Mouse (Mus musculus) fibroblast of lung, adult 2 months (primary cell): ENCODE data around the gene Ly6g5b.

Source experiments
- DNase-seq: peaks from one replicate; pipeline ENCODE4 v3.0.0-alpha.2; 2011; ENCODE audit warnings: low read depth

Ly6g5b gene

DNA sequence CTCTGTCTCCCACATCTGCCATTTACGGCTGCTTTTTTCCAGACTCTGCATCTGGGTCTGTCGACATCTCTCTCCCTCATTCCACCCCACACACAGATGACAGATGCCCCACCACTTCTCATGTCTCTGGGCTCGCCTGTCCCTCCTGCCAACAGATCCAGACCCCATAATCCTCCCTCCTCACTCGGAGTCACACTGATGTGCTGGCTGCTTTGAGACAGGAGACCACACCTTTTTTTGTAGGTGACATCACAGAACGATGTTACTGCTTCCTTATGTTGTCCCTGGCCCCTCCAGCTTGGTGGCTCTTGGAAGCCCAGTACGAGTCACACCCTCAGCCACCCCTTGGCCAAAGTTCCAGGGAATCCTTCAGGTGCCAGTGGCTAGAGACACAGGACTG lies 35.0 kb downstream of the Ly6g5b start:
- no peak for DNase-seq

DNA sequence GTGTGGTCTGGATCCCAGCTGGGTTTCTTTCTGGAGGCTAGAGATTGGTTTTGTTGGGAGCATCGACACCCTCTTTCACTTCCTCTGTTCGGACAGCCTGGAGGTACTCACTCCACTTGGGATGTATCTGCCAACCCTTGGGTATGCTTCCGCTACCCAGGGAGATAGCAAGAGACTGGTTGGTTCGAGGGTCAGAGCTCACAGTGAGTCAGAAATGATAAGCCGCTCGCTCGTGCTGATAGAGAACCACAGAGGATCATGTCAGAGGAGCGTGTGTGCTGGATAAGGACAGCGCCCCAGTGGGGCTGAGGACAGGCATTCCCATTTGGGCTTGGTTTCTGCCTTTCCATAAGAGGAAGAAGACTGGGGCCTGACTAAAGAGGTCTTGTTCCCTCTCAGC lies 35.5 kb downstream of the Ly6g5b start:
- DNase-seq, result no peak

DNA sequence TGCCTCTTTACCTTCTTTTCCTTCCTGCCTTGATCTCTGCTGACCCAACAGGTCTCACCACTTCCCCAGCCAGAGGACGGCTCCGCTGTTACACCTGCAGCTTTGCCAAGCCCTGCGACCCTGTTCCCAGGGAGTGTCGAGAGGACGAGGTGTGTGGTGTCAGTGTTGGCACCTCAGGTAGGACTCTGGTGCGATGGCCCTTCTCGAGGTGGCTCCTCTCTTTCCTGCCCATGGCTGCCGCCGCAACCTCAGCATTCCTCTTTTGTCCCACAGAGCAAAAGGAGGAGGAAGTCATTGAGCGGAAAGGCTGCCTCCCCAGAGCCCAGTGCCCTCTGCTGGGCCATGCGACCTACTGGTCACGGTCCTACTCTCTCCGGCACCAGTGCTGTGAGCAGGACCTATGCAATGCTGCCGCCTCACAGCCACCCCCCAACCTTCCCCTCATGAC lies 37.4 kb downstream of the Ly6g5b start, which contains the start of gene Ly6g6d:
Gene Ly6g6d, minus strand, starts transcription at position 280 of the 448 bp plus-strand sequence.
- no peak for DNase-seq

DNA sequence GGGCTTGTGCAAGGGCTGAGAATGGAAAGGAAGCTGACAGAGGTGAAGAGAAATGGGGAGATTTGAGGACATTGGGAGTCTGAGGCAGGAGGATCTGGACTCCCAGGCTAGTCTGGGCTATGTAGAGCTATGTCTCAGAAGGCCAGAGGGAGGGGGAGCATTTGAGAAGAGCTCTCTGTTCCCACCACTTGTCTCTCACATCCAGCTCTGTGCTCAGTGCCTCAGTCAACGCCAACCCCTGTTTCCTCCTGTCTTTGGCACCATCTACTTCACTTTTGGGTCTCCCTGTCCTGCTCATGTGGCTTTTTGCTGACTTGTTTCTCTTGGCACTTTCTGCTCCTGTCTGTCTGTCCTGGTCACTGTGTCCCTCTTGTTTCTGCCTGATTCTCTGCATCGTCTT lies 37.9 kb downstream of the Ly6g5b start:
- no peak for DNase-seq

DNA sequence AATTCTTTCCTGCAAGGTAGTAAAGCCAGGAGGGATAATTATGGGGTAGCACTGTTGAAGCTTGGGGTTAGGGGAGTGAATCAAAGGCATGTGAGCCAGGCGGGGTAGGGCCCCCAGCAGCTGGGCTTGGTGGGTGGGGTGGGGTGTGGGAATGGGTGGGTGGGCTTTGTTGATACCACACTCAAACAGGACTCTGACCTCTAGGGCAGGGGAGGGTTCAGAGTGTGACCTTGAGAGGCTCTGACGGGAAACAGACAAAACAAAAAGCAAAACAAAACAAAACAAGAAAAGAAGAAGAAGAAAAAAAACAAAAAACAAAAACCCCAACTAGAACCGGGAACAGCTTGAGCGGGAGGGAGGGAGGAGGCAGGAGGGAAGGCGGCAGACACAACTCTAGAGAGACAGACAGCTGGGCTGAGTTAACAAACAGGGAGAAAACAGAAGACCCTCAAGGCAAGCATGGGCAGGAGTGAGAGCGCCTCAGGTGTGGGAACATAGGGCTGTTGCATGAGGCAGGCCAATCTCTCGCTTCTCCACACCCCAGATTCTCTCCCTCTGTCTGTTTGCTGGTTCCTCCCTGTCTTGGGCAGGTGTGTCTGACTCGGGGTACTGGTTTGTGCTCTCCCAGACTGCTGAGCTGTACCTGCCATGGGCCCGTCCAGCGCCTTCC lies 38.6 kb downstream of the Ly6g5b start, which contains the start of gene Ly6g6e:
Gene Ly6g6e, plus strand, starts transcription at position 396 of the 670 bp plus-strand sequence.
- no peak for DNase-seq

DNA sequence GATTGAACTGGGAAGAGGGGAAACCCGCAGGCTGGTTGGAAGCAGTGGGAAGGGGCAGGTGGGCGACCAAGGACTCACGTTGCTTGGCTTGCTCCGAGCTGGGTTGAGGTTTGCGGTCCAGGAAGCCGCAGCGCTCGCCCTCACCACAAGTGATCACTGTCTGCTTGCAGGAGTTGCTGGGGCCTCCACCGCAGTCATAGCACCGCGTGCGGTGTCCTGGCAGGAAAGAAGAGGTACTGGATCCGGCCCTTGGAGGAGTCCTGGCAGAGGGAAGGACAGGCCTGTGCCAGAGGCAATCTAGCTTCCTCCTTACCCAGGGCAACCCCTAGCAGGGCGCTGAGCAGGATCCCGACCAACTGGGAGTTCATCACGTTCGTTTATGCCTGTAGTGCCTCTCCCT lies 41.1 kb downstream of the Ly6g5b start:
- no peak for DNase-seq

DNA sequence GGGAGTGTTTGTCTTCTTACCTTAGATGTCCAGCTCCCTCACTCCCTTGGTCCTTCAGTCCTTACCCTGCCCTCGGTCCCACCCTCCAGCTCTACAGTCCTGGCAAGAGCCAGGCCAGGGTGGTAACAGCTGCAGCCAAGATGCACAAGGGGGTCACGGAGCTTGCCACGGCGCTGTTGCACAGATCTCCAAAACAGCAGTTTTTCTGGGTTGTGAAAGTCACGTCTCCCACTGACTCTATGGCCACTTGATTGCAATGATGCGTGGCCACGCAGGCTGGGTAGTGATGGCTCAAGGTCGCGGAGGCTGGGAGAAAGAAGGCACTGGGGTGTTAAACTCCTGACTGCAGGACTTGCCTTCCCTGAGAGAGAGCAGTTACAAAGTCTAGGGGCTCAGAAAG lies 43.8 kb downstream of the Ly6g5b start:
- DNase-seq, result no peak

DNA sequence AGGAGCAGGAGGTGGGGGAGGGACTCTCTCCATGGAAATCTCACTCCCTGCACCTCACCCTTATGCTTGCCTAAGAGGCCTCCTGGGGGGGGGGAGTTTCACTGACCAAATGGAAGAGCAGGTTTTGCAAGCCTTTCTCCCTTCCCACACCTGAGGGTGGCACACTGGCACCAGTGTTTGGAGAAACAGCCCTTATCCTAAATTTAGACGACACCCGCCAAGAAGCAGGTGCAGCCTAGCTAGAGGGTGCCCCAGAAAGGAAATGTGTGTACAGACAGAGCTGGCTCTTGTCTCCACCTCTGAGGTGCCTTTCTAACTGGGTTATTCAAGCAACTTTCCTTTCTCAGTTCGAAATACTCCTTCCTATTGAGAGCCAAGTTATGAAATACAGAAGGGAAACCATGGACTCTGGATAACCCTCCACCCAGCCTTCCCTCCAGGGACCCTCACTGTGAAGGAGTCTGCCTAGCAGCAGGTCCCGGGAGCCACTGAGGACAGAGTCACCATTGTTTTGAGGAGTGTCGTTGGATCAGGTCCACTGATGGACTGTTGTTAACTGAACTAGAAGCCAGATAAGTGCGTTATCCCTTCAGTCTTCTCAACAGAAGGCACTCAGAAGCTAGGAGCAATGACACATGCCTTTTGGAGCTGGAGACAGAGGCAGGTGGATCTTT lies 44.5 kb downstream of the Ly6g5b start:
- no peak for DNase-seq

DNA sequence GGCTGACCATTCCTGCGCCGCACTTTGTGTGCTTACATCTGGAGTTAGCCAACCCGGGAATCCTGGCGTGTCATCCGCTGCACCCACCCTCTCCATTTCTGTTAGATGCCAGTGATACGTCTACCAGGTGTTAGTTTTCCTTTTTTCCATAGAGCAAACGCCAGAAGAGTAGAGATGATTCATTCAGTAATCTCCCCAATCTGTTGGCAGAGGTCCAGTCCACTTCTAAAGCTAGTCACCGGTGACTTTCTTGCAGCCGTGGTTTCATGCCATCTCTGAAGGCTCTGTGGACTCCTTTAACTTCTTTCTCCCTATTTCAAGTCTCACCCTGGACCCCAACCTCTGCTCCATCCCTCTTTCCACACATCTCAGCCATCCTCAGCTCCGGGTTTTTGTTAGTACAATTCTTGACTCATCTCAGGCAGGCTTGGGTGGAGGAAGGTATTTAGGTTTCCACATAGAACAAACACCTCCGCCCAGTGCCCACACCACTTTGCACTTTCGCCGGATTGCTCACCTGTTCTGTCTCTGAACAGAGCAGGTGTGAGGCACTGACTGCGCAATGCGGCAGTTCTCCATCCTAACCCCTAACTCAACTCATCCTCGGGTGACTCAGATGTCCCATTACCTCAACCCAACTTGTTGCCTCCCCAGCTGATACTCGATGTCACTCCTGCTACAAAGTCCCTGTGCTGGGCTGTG lies 46.9 kb downstream of the Ly6g5b start:
- no peak for DNase-seq

DNA sequence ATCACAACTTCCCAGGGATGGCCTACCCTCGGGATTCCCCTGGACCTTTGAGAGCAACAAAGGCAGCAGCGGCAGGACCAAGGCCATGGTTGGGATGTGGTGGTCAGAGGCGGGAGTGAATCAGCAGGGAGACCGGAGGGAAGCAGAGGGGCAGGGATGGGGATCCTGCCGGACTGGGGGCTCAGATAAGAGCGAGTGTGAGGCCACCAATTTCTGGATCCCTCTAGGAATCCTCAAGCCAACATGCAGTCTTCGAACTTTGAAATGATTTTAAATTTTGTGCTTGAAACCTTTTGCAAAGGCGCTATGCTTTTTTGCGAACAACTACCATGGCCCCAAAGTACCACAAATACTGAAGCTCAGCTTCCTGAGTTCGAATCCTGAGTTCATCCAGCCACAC lies 49.1 kb downstream of the Ly6g5b start, which contains the start of gene Mpig6b:
Gene Mpig6b, minus strand, starts transcription at position 101 of the 400 bp plus-strand sequence.
- DNase-seq, result no peak

DNA sequence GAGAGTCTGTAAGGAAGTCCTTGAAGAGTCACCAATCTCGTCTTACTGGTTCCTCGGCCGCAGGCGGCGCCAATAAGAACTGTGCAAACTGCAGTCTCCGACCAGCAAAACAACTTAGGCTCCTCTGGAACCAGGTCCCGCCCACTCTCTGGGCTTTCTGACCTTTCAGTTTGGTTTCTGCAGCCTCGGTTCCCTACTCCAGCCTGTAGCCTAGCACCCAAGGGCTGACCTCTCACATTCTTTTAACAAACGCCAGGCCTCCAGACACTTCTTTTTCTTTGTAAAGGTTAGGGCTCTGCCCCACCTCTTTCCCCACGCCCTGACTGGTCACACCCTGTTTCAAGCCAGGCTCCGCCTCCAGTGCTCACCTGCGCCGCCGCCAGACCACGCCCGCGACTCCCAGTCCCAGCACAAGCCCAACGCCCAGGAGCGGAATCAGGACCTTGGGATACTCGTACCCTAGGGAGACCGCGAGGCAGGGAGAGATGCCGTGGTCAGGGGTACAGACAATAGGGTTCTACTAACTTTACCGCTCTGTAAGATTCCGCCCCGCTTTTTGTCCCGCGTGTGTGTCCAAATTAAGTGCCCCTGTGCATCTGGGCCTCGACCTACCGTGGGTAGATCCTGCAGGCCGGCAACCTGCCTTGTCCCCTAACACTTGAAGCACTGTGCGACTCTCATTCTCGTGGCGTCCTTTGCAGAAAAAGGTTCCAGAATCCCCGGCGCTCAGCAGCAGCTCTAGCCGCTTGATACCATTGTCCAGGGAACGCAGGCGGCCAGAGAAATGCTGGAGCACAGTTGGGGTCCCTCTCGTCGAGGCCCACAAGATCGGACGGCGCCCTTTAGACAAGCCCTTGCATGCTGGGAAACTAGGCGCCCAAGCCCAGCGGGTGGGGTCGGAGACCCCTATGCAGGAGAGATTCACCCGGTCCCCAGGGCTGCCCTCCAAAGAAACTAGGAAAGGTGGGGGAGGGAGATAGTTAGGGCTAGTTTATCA lies 50.0 kb downstream of the Ly6g5b start, which contains the start of gene Ly6g6c:
Gene Ly6g6c, plus strand, starts transcription at position 438 of the 997 bp plus-strand sequence.
- DNase-seq, result no peak

DNA sequence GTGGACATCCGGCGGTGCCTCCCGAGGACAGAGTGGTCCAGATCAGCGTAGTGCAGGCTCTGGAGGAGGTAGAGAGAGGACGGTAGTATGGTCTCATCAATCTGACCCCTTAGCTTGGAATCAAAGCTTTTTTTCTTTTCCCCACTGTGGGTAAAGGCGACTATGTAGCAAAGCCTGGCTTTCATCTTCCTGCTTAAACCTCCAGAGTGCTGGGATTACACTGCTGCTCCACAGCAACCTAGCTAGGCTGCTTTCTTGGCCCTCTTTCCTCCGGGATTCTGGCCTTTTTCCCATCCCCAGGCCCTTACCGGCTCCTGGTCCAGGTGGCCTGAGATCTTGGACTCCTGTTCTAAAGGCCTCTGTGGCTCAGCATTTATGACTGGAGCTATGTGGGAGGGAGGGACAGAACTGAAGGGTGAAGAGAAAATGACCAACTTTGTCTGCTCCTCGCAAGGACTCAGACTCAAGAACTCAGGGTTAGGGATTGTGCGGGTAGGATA lies 50.8 kb downstream of the Ly6g5b start:
- no peak for DNase-seq
